Mouse (Mus musculus): ENCODE data around the gene Gadd45gip1.
A peak's percentile ranks its signal among the peaks of the same experiment; 100 is the strongest.

The Gadd45gip1 gene

DNA sequence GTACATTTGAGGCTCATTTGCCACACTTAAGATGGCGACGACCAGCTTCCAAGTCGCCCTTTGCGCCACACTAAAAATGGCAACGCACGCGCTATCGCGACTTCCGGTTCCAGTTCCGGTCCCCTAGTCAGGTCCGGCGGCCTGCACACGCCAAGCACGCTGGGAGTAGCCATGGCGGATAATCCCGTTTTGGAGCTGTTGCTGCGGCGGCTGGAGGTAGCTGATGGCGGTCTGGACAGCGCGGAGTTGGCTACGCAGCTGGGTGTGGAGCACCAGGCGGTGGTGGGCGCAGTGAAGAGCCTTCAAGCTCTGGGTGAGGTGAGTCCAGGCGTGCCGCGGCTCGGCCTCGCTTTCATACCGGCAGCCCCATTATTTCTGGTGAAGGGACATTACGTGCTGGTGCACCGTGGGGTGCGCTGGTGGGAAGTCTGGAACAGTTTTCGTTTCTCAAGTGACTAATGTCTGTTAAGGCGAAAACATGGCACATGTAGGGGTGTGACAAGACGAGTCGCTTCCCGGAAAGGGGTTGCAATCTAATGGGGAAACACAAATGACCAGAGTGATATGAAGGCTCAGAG, 25.6 kb downstream of the Gadd45gip1 start, which contains the start of gene Farsa:
Gene Farsa (plus strand): TSS at position 126 of the 578 bp plus-strand sequence.
- peak; percentile 91 for DNase-seq

DNA sequence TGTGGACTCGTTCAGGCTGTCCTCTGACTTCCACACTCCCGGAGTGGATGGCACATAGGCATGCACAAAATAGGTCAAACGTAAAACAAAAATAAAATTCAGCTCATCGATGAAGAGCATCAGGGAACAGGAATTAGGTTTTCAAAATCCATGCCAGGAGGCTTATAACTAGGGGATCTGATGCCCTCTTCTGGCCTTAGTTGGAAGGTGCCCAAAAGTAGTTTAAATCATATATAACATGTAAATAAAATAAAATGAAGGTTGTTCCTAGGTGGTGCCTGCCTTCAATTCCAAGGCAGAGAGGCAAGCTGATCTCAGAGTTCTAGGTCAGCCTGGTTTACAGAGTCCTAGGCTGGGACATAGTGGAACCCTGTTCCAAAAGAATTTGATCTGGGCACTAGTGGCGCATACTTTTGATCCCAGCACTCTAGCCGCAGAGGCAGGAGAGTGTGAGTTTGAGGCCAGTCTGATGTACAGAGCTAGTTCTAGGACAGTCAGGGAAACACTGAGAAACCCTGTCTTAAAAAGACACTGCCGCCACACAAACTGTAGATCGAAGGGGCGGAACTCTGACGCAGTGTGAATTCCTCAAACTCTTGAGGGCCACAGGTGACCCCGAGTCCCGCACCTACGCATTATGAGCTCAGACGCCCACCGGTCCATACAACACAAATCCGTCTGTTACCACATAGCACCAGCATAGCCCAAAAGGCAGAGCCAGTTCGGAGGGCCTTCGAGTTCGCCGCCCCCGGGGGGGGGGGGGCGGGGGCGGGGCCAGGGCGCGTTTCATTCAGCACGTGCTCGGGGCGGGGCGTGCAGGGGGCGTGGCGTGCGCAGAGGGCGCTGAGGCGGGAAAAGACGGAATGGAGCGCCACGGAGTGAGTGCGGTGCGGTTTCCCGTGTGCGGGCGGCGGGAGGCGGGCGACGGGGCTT, 40.3 kb downstream of the Gadd45gip1 start, which contains the start of gene Syce2:
Gene Syce2 (plus strand): TSS at position 736 of the 933 bp plus-strand sequence.
- peak; percentile 66 for DNase-seq

DNA sequence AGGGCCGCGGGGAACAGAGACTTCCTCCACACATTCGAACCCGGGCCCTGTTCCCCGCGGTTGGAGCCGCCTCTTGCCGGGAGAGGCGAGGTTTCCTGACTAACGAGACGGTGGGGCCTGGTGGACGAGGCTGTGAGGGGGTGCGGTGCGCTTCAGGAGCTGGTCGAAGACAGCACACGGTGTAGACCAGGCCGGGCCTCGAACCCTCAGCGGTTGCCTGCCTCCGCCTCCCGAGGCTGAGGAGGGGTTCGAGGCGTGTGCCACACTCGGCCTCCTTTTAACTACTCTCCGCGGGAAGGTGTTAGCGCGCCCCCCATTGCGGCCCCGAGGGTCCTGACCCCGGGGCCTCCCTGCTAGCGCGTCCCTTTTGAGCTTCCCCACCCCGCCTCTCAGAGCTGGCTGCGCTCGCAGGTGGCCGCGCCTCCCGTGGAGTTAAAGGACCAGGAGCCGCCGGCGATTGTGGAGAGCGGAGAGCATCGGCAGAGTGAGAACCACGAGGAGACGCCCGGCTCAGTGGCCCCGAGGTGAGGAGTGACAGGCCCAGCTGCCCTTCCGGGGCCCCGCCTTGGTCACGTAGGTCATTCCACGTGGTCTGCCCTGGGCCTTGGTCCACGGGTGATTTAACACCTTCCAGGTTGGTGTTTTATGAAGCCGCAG, 41.1 kb downstream of the Gadd45gip1 start:
- no peak for DNase-seq

DNA sequence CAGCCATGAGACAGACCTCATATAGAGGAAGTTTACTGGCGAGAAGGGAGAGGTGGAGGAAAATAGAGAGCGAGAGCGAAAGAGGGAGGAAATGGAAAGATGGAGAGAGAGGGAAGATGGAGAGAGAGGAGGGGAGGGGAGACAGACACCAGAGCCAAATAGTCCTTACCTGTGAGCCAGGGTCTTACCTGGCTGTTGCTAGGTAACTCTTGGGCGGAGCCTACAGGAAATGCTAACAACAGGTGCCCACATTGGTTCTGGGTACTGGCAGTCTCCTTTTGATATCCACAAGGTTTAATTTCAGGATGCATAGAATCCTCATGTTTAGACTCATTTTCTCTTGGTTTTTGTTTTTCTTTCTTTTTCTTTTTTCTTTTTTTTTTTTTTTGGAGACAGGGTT, 41.7 kb downstream of the Gadd45gip1 start:
- DNase-seq: no peak

DNA sequence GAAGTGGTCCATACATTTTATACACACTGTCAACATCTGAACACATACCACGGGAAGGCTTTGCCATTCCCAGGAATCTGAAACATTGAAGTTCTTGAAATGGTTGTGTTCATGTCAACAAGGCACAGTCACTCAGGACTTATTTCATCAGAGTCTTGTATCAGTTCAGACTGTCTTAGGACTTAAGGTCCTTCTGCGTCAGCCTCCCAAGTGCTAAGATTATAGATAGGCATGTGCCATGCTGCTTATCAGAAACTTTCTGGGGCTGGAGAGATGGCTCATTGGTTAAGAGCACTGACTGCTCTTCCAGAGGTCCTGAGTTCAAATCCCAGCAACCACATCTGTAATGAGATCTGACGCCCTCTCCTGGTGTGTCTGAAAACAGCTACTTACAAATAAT, 43.0 kb downstream of the Gadd45gip1 start:
- DNase-seq: no peak

DNA sequence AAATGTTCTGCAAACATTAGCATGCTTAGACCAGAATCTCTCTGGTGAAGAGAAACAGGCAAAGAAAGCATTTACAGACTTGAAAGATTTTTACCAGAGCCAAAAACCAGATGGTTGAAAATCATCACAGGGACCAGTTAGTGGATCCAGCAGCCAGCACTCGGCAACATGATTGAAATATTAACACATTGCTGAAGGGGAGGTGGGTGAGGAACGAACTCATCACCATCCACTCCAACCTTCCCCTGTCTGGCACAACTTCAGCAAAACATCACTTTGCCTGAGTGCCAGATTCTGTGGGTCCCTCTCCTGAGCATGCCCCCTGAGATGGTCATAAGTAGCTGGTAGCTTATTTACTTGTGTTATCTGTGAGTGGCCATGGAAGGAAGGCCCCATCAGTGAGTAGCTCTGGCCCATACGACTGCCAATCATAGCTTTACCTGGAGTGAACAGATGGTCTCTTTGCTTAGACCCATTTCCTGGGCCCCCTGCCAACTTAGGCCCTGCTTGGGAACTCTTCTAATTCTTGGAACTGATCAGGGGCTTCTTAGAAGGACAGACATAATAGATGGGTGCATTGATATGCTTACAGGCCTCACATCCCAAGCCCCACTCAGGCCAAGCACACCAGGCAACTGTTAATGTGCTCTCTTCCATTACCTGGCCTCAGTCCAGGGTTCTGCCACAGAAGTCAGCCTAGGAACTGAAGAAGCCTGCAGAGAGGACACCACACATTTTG, 46.1 kb downstream of the Gadd45gip1 start:
- peak; percentile 80 for DNase-seq

DNA sequence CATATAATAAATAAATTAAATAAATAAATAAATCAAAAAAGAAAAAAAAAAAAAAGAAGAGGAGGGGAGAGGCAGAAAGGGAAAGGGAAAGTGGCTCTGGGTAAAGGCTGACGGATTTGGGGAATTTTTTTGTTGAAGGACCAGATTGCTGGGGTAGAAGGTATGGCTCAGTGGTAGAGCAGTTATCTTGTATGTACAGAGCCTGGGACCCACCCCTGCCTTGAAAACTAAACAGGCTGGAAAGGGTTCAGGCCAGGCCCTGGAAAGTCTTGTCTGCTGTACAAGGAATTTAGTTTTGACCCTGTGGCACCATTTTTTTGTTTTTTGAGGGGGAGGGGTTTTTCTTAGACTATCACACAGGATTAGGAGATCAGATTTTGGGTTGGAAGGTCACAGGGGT, 47.6 kb downstream of the Gadd45gip1 start:
- DNase-seq: no peak

DNA sequence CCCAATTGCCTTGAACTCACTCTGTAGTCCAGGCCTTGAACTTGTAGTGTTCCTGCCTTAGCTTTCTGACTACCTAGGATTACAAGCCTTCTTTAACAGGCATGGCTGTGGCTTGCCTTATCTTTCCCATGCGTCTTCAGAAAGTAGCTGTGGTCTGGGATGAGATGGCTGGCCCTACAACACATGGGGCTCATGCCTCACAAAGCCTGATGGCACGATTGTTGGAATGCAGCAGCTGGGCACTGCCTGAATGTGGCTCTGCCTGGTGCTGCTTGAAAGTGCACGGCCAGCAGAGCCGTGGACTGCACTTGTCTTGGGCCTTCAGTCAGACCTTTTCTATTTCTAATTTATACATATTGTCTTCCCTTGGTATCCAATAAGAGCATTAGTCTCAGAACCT, 53.4 kb downstream of the Gadd45gip1 start:
- no peak for DNase-seq
